Mouse (Mus musculus): ENCODE measurements around the gene 9130230L23Rik. TPM values are rescaled to one million over a fixed set of nuclear protein-coding genes. Genes with fewer than 3 reads are reported as not detected.
A peak's percentile ranks its signal among the peaks of the same experiment; 100 is the strongest.

Gene 9130230L23Rik
- total and polyA plus RNA-seq, 3 experiments, result 0.20 to 0.30 TPM; not detected in 1

- dilution Hi-C loops (cut with MboI; ENCODE audit: extremely low pct_ligation_motif_present, extremely low pct_unique_long_range_greater_than_20kb, low sequenced_read_pairs), result no loop called here
- Histone ChIP-seq H3K9me3 (replicated peaks; ENCODE audit: low read length) (no peaks in the 10 kb centered on the region), H3K27ac (ENCODE audit: insufficient read depth, low read depth) (no peak overlapping the region), H3K36me3 (replicated peaks in 1 of 2; ENCODE audit: control insufficient read depth in 1 of 2, insufficient read depth in 1 of 2, low read length in 1 of 2) (peaks cover 13 to 41% of the 10 kb centered on the region in 2 experiments), H3K9ac (ENCODE audit: insufficient read depth, low read depth) (no peak overlapping the region), H3K4me2 (ENCODE audit: insufficient read depth, low read depth, poor library complexity, severe bottlenecking) (no peak overlapping the region), H3K27me3 (replicated peaks) (no peaks in the 10 kb centered on the region), H3K79me2 (replicated peaks; ENCODE audit: control insufficient read depth, extremely low read depth, insufficient read depth, poor library complexity, severe bottlenecking) (no peaks in the 10 kb centered on the region), H3K4me3 (replicated peaks in 1 of 3; ENCODE audit: low read depth in 2 of 3, low read length in 2 of 3, poor library complexity in 1 of 3) (no peak overlapping the region), H3K4me1 (ENCODE audit: control insufficient read depth in 1 of 2, insufficient read depth in 2 of 2) (no peaks in the 10 kb centered on the region)
- in situ Hi-C loops (cut with MboI; ENCODE audit: low pct_ligation_motif_present, low pct_unique_long_range_greater_than_20kb, low sequenced_read_pairs), result no loop called here
- DNase-seq (ENCODE audit: extremely low read depth), result no peak
- TF ChIP-seq CHD1 (IDR thresholded peaks at IDR 0.05; ENCODE audit: low read depth, low read length) (no peak), POLR2AphosphoS2 (IDR thresholded peaks at IDR 0.05; ENCODE audit: low read depth, low read length) (no peak), RCOR1 (conservative IDR thresholded peaks at IDR 0.05; ENCODE audit: low read depth, low read length) (no peak), ZMIZ1 (IDR thresholded peaks at IDR 0.05; ENCODE audit: low read depth, low read length) (no peak), KAT2A (IDR thresholded peaks at IDR 0.05; ENCODE audit: insufficient replicate concordance, low read length) (no peak), USF1 (IDR thresholded peaks at IDR 0.05; ENCODE audit: low read depth, low read length) (no peak)
These were observed 22.7 kb upstream of the 9130230L23Rik start for GRCm38 (mm10) chr5:66026796-66027195.

GRCm38 (mm10) chr5:66015449-66015961 lies 11.4 kb upstream of the 9130230L23Rik start:
- no peaks in the 10 kb centered on the region for H3K27me3 ChIP-seq (replicated peaks)
- no peak overlapping the region for H3K4me2 ChIP-seq (ENCODE audit: insufficient read depth, low read depth, poor library complexity, severe bottlenecking)
- H3K79me2 ChIP-seq (replicated peaks; ENCODE audit: control insufficient read depth, extremely low read depth, insufficient read depth, poor library complexity, severe bottlenecking), result no peaks in the 10 kb centered on the region
- no peaks in the 10 kb centered on the region for H3K9me3 ChIP-seq (replicated peaks; ENCODE audit: low read length)
- H3K4me1 ChIP-seq (ENCODE audit: control insufficient read depth in 1 of 2, insufficient read depth in 2 of 2), result peaks cover 0 to 8% of the 10 kb centered on the region in 2 experiments; a peak in 2 of 4 replicates
- H3K27ac ChIP-seq (ENCODE audit: insufficient read depth, low read depth), result no peak overlapping the region
- H3K4me3 ChIP-seq (replicated peaks in 1 of 3; ENCODE audit: low read depth in 2 of 3, low read length in 2 of 3, poor library complexity in 1 of 3), result no peak overlapping the region
- H3K36me3 ChIP-seq (replicated peaks in 1 of 2; ENCODE audit: control insufficient read depth in 1 of 2, insufficient read depth in 1 of 2, low read length in 1 of 2), result peaks cover 0 to 16% of the 10 kb centered on the region in 2 experiments
- TF ChIP-seq JUND (conservative IDR thresholded peaks at IDR 0.05; ENCODE audit: low read depth, low read length) (no peak), EP300 (IDR thresholded peaks at IDR 0.05; ENCODE audit: low read length) (0 out of 2 replicates have a peak, but pooled peaks have one; percentile 13)
- dilution Hi-C loops (cut with MboI; ENCODE audit: extremely low pct_ligation_motif_present, extremely low pct_unique_long_range_greater_than_20kb, low sequenced_read_pairs), result no loop called here
- no peak overlapping the region for H3K9ac ChIP-seq (ENCODE audit: insufficient read depth, low read depth)
- no peak for DNase-seq (ENCODE audit: extremely low read depth)
- in situ Hi-C loops (cut with MboI; ENCODE audit: low pct_ligation_motif_present, low pct_unique_long_range_greater_than_20kb, low sequenced_read_pairs), result no loop called here

- H3K4me2 ChIP-seq (ENCODE audit: insufficient read depth, low read depth, poor library complexity, severe bottlenecking), result no peak overlapping the region
- no peaks in the 10 kb centered on the region for H3K9me3 ChIP-seq (replicated peaks; ENCODE audit: low read length)
- no peaks in the 10 kb centered on the region for H3K27me3 ChIP-seq (replicated peaks)
- no peak for DNase-seq (ENCODE audit: extremely low read depth)
- no peak overlapping the region for H3K4me3 ChIP-seq (replicated peaks in 1 of 3; ENCODE audit: low read depth in 2 of 3, low read length in 2 of 3, poor library complexity in 1 of 3)
- dilution Hi-C loops (cut with MboI; ENCODE audit: extremely low pct_ligation_motif_present, extremely low pct_unique_long_range_greater_than_20kb, low sequenced_read_pairs) (no loop called here), in situ Hi-C loops (cut with MboI; ENCODE audit: low pct_ligation_motif_present, low pct_unique_long_range_greater_than_20kb, low sequenced_read_pairs) (no loop called here)
- H3K79me2 ChIP-seq (replicated peaks; ENCODE audit: control insufficient read depth, extremely low read depth, insufficient read depth, poor library complexity, severe bottlenecking), result no peaks in the 10 kb centered on the region
- H3K9ac ChIP-seq (ENCODE audit: insufficient read depth, low read depth), result no peak overlapping the region
- H3K36me3 ChIP-seq (replicated peaks in 1 of 2; ENCODE audit: control insufficient read depth in 1 of 2, insufficient read depth in 1 of 2, low read length in 1 of 2), result peaks cover 0 to 13% of the 10 kb centered on the region in 2 experiments
- H3K27ac ChIP-seq (ENCODE audit: insufficient read depth, low read depth), result no peak overlapping the region
- H3K4me1 ChIP-seq (ENCODE audit: control insufficient read depth in 1 of 2, insufficient read depth in 2 of 2), result peaks cover 0 to 8% of the 10 kb centered on the region in 2 experiments; a peak in 2 of 4 replicates
- no peak for TF ChIP-seq KAT2A (IDR thresholded peaks at IDR 0.05; ENCODE audit: insufficient replicate concordance, low read length)
- TF ChIP-seq E2F4 (IDR thresholded peaks at IDR 0.05; ENCODE audit: insufficient replicate concordance, low read depth, low read length), result no peak
- no peak for TF ChIP-seq POLR2A (IDR thresholded peaks at IDR 0.05; ENCODE audit: low read depth, low read length)
- TF ChIP-seq TBP (conservative IDR thresholded peaks at IDR 0.05; ENCODE audit: low read depth, low read length), result no peak
- no peak for TF ChIP-seq CTCF (conservative IDR thresholded peaks at IDR 0.05 in 1 of 2, IDR thresholded peaks at IDR 0.05 in 1 of 2; ENCODE audit: low read depth in 2 of 2, low read length in 2 of 2)
- TF ChIP-seq ELF1 (IDR thresholded peaks at IDR 0.05; ENCODE audit: low read depth, low read length), result no peak
- no peak for TF ChIP-seq IRF4 (IDR thresholded peaks at IDR 0.05; ENCODE audit: low read depth, low read length)
These were observed 10.4 kb upstream of the 9130230L23Rik start for GRCm38 (mm10) chr5:66014437-66014836.
